Mouse (Mus musculus): ENCODE measurements around the gene Ptprr. TPM values are rescaled to one million over a fixed set of nuclear protein-coding genes. Genes with fewer than 3 reads are reported as not detected.

The Ptprr gene
- polyA plus RNA-seq, 1 experiment from 2014 or later = 2.9 TPM

GRCm38 (mm10) chr10:116286697-116287344 is 268.8 kb downstream of the Ptprr start:
- no peak overlapping the region for H3K4me3 ChIP-seq (ENCODE audit: low read depth, low read length)
- H3K4me1 ChIP-seq (ENCODE audit: control insufficient read depth, insufficient read depth, low read length) = no peaks in the 10 kb centered on the region
- H3K9me3 ChIP-seq (ENCODE audit: control insufficient read depth, low read length) = no peaks in the 10 kb centered on the region
- no peak overlapping the region for H3K27ac ChIP-seq (ENCODE audit: low read depth, low read length)
- ATAC-seq (ENCODE audit: low FRiP score) (no peak), DNase-seq (ENCODE audit: low spot score, missing footprints) (no peak)
- H3K36me3 ChIP-seq (ENCODE audit: control insufficient read depth, insufficient read depth, low read length) = no peaks in the 10 kb centered on the region
- no peak overlapping the region for H3K9ac ChIP-seq (ENCODE audit: low read length)
- no peaks in the 10 kb centered on the region for H3K27me3 ChIP-seq (ENCODE audit: control insufficient read depth, insufficient read depth, low read length)
- WGBS = 90% methylated on average over 7 of the region's 7 CpGs
- H3K4me2 ChIP-seq = no peak overlapping the region

DNA sequence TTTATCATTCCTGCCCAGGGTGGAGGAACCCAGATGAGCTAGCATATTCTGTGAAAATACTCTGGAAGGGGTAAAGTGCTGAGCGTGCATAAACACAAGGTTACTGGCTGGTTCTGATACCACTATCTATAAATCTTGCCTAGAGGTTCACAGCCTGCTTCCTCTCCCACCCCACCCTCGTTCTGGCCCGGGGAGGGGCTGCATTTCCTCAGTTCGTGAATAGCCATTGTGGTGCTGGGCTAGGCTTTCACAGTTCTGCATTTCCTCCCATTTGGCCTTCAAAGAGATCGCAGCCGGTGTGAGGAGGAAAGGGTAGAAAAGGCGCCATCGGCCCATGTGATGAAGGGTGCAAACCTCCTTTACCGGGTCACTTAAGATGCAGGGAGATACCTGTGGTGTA is 270.1 kb downstream of the Ptprr start:
- no peak for DNase-seq (ENCODE audit: low spot score, missing footprints)
- no peaks in the 10 kb centered on the region for H3K27me3 ChIP-seq (ENCODE audit: control insufficient read depth, insufficient read depth, low read length)
- H3K9ac ChIP-seq (ENCODE audit: low read length) = no peak overlapping the region
- no peaks in the 10 kb centered on the region for H3K9me3 ChIP-seq (ENCODE audit: control insufficient read depth, low read length)
- H3K4me2 ChIP-seq = no peak overlapping the region
- H3K27ac ChIP-seq (ENCODE audit: low read depth, low read length) = no peak overlapping the region
- no peak overlapping the region for H3K4me3 ChIP-seq (ENCODE audit: low read depth, low read length)
- H3K36me3 ChIP-seq (ENCODE audit: control insufficient read depth, insufficient read depth, low read length) = no peaks in the 10 kb centered on the region
- 75% methylated on average over 9 of the region's 9 CpGs for WGBS
- ATAC-seq (ENCODE audit: low FRiP score) = no peak
- H3K4me1 ChIP-seq (ENCODE audit: control insufficient read depth, insufficient read depth, low read length) = no peaks in the 10 kb centered on the region

GRCm38 (mm10) chr10:116290483-116290882 is 272.5 kb downstream of the Ptprr start:
- ATAC-seq (ENCODE audit: low FRiP score) (no peak), DNase-seq (ENCODE audit: low spot score, missing footprints) (peak; percentile 23)
- H3K36me3 ChIP-seq (ENCODE audit: control insufficient read depth, insufficient read depth, low read length) = no peaks in the 10 kb centered on the region
- no peak overlapping the region for H3K27ac ChIP-seq (ENCODE audit: low read depth, low read length)
- no peak overlapping the region for H3K4me2 ChIP-seq
- H3K4me3 ChIP-seq (ENCODE audit: low read depth, low read length) = no peak overlapping the region
- no peaks in the 10 kb centered on the region for H3K27me3 ChIP-seq (ENCODE audit: control insufficient read depth, insufficient read depth, low read length)
- WGBS = 83% methylated on average over 4 of the region's 4 CpGs
- no peak overlapping the region for H3K9ac ChIP-seq (ENCODE audit: low read length)
- H3K9me3 ChIP-seq (ENCODE audit: control insufficient read depth, low read length) = no peaks in the 10 kb centered on the region
- H3K4me1 ChIP-seq (ENCODE audit: control insufficient read depth, insufficient read depth, low read length) = no peaks in the 10 kb centered on the region

GRCm38 (mm10) chr10:116291153-116291755 is 273.2 kb downstream of the Ptprr start:
- no peak overlapping the region for H3K4me3 ChIP-seq (ENCODE audit: low read depth, low read length)
- DNase-seq (ENCODE audit: low spot score, missing footprints) = peak; percentile 45
- no peaks in the 10 kb centered on the region for H3K27me3 ChIP-seq (ENCODE audit: control insufficient read depth, insufficient read depth, low read length)
- 78% methylated on average over 8 of the region's 8 CpGs for WGBS
- H3K9ac ChIP-seq (ENCODE audit: low read length) = no peak overlapping the region
- H3K9me3 ChIP-seq (ENCODE audit: control insufficient read depth, low read length) = no peaks in the 10 kb centered on the region
- no peak for ATAC-seq (ENCODE audit: low FRiP score)
- H3K27ac ChIP-seq (ENCODE audit: low read depth, low read length) = no peak overlapping the region
- no peaks in the 10 kb centered on the region for H3K36me3 ChIP-seq (ENCODE audit: control insufficient read depth, insufficient read depth, low read length)
- H3K4me2 ChIP-seq = no peak overlapping the region
- H3K4me1 ChIP-seq (ENCODE audit: control insufficient read depth, insufficient read depth, low read length) = no peaks in the 10 kb centered on the region

- no peaks in the 10 kb centered on the region for H3K9me3 ChIP-seq (ENCODE audit: control insufficient read depth, low read length)
- DNase-seq (ENCODE audit: low spot score, missing footprints) (peak; percentile 49), ATAC-seq (ENCODE audit: low FRiP score) (no peak)
- H3K27ac ChIP-seq (ENCODE audit: low read depth, low read length) = no peak overlapping the region
- H3K27me3 ChIP-seq (ENCODE audit: control insufficient read depth, insufficient read depth, low read length) = peaks cover 2% of the 10 kb centered on the region; the same call in 1 of the 2 replicates
- no peak overlapping the region for H3K4me2 ChIP-seq
- H3K9ac ChIP-seq (ENCODE audit: low read length) = no peak overlapping the region
- H3K36me3 ChIP-seq (ENCODE audit: control insufficient read depth, insufficient read depth, low read length) = no peaks in the 10 kb centered on the region
- 87% methylated on average over 4 of the region's 4 CpGs for WGBS
- H3K4me1 ChIP-seq (ENCODE audit: control insufficient read depth, insufficient read depth, low read length) = peaks cover 2% of the 10 kb centered on the region; the same call in 1 of the 2 replicates
- H3K4me3 ChIP-seq (ENCODE audit: low read depth, low read length) = no peak overlapping the region
Observed at GRCm38 (mm10) chr10:116296439-116296838, 278.4 kb downstream of the Ptprr start.

GRCm38 (mm10) chr10:116297854-116298253 is 279.8 kb downstream of the Ptprr start:
- 76% methylated on average over 12 of the region's 12 CpGs for WGBS
- H3K4me1 ChIP-seq (ENCODE audit: control insufficient read depth, insufficient read depth, low read length) = peaks cover 5% of the 10 kb centered on the region; the same call in 1 of the 2 replicates
- H3K27me3 ChIP-seq (ENCODE audit: control insufficient read depth, insufficient read depth, low read length) = peaks cover 9% of the 10 kb centered on the region
- no peaks in the 10 kb centered on the region for H3K9me3 ChIP-seq (ENCODE audit: control insufficient read depth, low read length)
- H3K4me3 ChIP-seq (ENCODE audit: low read depth, low read length) = no peak overlapping the region
- no peaks in the 10 kb centered on the region for H3K36me3 ChIP-seq (ENCODE audit: control insufficient read depth, insufficient read depth, low read length)
- no peak overlapping the region for H3K27ac ChIP-seq (ENCODE audit: low read depth, low read length)
- peak; percentile 78 for DNase-seq (ENCODE audit: low spot score, missing footprints)
- ATAC-seq (ENCODE audit: low FRiP score) = no peak
- no peak overlapping the region for H3K9ac ChIP-seq (ENCODE audit: low read length)
- H3K4me2 ChIP-seq = no peak overlapping the region

DNA sequence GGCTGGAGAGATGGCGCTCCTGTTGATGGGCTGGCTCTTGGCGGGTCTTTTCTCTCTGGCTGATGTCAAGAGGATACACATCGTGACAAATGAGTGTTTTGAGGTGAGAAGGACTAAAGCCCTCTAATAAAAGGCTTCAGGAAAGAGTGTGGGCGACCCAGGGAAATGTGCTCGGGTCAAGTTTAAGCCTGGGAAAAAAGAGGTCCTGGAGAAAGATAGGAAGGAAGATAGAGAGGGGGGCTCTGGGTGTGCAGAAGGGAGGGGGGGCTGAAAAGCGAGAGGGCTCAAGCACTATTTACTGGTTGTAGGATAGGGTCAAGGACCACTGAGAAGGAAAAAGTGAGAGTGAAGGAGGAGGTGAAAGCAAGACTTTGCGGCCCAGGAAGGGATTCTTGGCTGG is 282.8 kb downstream of the Ptprr start:
- no peaks in the 10 kb centered on the region for H3K9me3 ChIP-seq (ENCODE audit: control insufficient read depth, low read length)
- peaks cover 9% of the 10 kb centered on the region for H3K27me3 ChIP-seq (ENCODE audit: control insufficient read depth, insufficient read depth, low read length)
- H3K4me1 ChIP-seq (ENCODE audit: control insufficient read depth, insufficient read depth, low read length) = peaks cover 5% of the 10 kb centered on the region; the same call in 1 of the 2 replicates
- ATAC-seq (ENCODE audit: low FRiP score) (peak; percentile 14; the same call in 1 of the 2 replicates), DNase-seq (ENCODE audit: low spot score, missing footprints) (peak; percentile 85)
- peak overlapping the region; percentile 63 for H3K9ac ChIP-seq (ENCODE audit: low read length)
- H3K27ac ChIP-seq (ENCODE audit: low read depth, low read length) = no peak overlapping the region
- no peaks in the 10 kb centered on the region for H3K36me3 ChIP-seq (ENCODE audit: control insufficient read depth, insufficient read depth, low read length)
- 13% methylated on average over 7 of the region's 7 CpGs for whole genome bisulfite sequencing
- H3K4me2 ChIP-seq = peak overlapping the region; percentile 92
- H3K4me3 ChIP-seq (ENCODE audit: low read depth, low read length) = peak overlapping the region; percentile 44

- H3K36me3 ChIP-seq (ENCODE audit: control insufficient read depth, insufficient read depth, low read length) = no peaks in the 10 kb centered on the region
- H3K27ac ChIP-seq (ENCODE audit: low read depth, low read length) = no peak overlapping the region
- DNase-seq (ENCODE audit: low spot score, missing footprints) (peak; percentile 91), ATAC-seq (ENCODE audit: low FRiP score) (peak; percentile 73)
- peaks cover 9% of the 10 kb centered on the region for H3K27me3 ChIP-seq (ENCODE audit: control insufficient read depth, insufficient read depth, low read length)
- peak overlapping the region; percentile 44 for H3K4me3 ChIP-seq (ENCODE audit: low read depth, low read length)
- H3K4me2 ChIP-seq = peak overlapping the region; percentile 92
- under 1% methylated on average over 36 of the region's 36 CpGs for whole genome bisulfite sequencing
- H3K4me1 ChIP-seq (ENCODE audit: control insufficient read depth, insufficient read depth, low read length) = peaks cover 5% of the 10 kb centered on the region; the same call in 1 of the 2 replicates
- H3K9me3 ChIP-seq (ENCODE audit: control insufficient read depth, low read length) = no peaks in the 10 kb centered on the region
- H3K9ac ChIP-seq (ENCODE audit: low read length) = peak overlapping the region; percentile 63
Observed at GRCm38 (mm10) chr10:116301258-116301657, 283.2 kb downstream of the Ptprr start.

DNA sequence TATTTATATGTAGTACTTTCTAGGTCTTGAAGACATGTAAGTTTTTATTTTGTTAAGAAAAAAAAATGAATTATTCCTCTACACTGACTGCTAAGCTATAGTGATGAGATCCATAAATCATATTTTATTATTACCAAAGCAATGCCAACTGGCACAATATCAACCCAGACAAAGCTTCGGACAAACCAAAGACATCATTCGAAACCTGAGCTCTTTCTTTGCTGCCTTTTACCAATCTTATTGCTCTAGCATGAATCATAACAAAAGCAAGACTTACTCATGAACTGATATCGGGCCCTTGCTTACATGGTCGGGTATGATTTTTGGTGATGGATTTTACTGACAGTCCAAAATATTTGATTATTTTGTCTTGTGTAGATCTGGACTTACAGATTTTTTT is 286.3 kb downstream of the Ptprr start:
- 94% methylated on average over 4 of the region's 4 CpGs for WGBS
- no peak overlapping the region for H3K4me2 ChIP-seq

More for the DNA sequence above, 286.3 kb downstream of the Ptprr start:
- Histone ChIP-seq H3K9ac (ENCODE audit: low read length) (no peak overlapping the region), H3K4me3 (ENCODE audit: low read depth, low read length) (no peak overlapping the region), H3K27me3 (ENCODE audit: control insufficient read depth, insufficient read depth, low read length) (peaks cover 9% of the 10 kb centered on the region), H3K27ac (ENCODE audit: low read depth, low read length) (no peak overlapping the region), H3K9me3 (ENCODE audit: control insufficient read depth, low read length) (no peaks in the 10 kb centered on the region), H3K36me3 (ENCODE audit: control insufficient read depth, insufficient read depth, low read length) (no peaks in the 10 kb centered on the region), H3K4me1 (ENCODE audit: control insufficient read depth, insufficient read depth, low read length) (peaks cover 5% of the 10 kb centered on the region; the same call in 1 of the 2 replicates)
- no peak for ATAC-seq (ENCODE audit: low FRiP score)
- no peak for DNase-seq (ENCODE audit: low spot score, missing footprints)

All from midbrain, embryonic 11.5 days (tissue).